Mouse (Mus musculus) spleen, adult 2 months (tissue): ENCODE measurements around the gene 1700007K13Rik.

Source experiments
- CTCF ChIP-seq: fragments of 200-500 bp; IDR thresholded peaks from 2 replicates; pipeline ENCODE4 v1.5.1; 2011; ENCODE audit warnings: mild to moderate bottlenecking, inconsistent platforms; ENCODE audit not compliant: insufficient read depth, insufficient read length, insufficient replicate concordance; ENCODE audit errors: extremely low read depth
- POLR2A ChIP-seq: fragments of 200-500 bp; IDR thresholded peaks from 2 replicates; pipeline ENCODE4 v1.6.1; 2011; ENCODE audit warnings: low read depth, low read length, inconsistent platforms

DNA sequence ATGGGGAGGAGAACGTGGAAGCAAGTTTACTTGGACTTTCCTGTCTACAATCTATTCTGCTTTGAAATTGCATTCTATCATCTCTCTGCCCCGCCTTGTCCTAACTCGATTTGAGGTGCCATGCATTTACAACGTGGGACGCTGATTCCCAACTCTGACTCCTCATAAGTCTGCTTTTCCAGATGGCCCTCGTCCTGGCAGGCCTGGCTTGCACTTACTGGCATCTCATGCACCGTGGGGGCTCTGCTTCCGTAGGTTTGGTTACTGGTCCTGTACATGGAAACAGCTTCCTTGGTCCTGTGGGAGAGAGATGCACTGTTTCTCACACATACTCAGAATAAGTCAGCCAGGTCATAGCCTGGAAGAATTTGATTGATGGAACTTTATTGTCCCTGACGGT, 1.2 kb downstream of the 1700007K13Rik start:
- no peak for TF ChIP-seq CTCF
- no peak for TF ChIP-seq POLR2A
